Mouse (Mus musculus): Measurements from ENCODE around the gene Akap9. TPM values are rescaled to one million over a fixed set of nuclear protein-coding genes. Genes with fewer than 3 reads are reported as not detected.

Gene Akap9
- polyA plus RNA-seq, 1 experiment from 2014 or later: 40.8 TPM

DNA sequence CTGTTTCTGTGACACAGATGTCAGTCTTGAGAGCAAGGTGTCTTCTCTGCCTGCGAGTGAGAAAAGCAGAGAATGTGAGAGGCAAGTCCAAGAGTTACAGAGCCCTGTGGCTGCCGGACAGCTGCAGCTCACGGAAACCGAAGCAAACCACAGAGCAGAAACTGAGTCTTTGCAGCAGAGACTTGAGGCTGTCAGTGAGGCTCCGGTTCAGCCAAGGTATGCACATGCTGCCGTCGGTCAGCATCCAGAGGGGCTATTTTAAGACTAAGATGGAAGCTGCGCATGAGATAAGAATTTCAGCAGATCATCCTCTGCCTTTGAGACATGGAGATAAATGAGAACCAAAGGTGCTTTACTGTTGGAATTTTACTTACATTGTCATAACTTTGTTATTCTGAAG, 48.3 kb downstream of the Akap9 start:
- 91% methylated on average over 8 of the region's 8 CpGs for WGBS (ENCODE audit: insufficient replicate concordance)
- Histone ChIP-seq H3K4me3 (ENCODE audit: low read depth, low read length) (no peak overlapping the region), H3K27me3 (ENCODE audit: insufficient read depth, low read length) (no peaks in the 10 kb centered on the region), H3K4me1 (ENCODE audit: insufficient read depth) (no peaks in the 10 kb centered on the region), H3K9me3 (ENCODE audit: low read length) (no peaks in the 10 kb centered on the region), H3K36me3 (replicated peaks; ENCODE audit: insufficient read depth, low read length) (peaks cover 31% of the 10 kb centered on the region), H3K9ac (replicated peaks) (no peak overlapping the region), H3K4me2 (ENCODE audit: low read depth, low read length) (no peak overlapping the region), H3K27ac (ENCODE audit: low read depth) (no peak overlapping the region)
- TF ChIP-seq EP300 (IDR thresholded peaks at IDR 0.05; ENCODE audit: low read depth): no peak
- no peak for TF ChIP-seq CTCF (IDR thresholded peaks at IDR 0.05; ENCODE audit: low read depth)
- ATAC-seq: no peak
- no peak for DNase-seq

DNA sequence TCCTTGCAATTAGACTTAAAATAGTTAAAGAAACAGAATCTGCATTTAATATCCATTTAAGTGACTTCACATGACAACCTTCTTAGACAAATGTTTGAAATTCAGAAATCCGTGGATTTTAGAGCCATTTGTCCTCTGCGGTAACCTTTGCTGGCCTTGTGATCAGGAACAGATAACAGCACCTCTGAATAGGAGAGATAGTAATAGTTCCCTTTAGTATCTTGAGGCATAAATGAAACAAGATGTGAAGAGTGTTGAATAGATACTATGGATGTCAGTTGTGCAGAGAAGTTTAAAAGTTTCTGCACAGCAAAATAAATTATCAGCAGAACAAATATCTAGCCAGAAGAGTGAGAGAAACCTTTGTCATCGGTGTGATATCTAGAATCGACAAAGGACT, 50.0 kb downstream of the Akap9 start:
- no peak overlapping the region for H3K4me2 ChIP-seq (ENCODE audit: low read depth, low read length)
- WGBS (ENCODE audit: insufficient replicate concordance): 80% methylated on average over 4 of the region's 4 CpGs
- no peak overlapping the region for H3K27ac ChIP-seq (ENCODE audit: low read depth)
- ATAC-seq (no peak), DNase-seq (no peak)
- no peak overlapping the region for H3K4me3 ChIP-seq (ENCODE audit: low read depth, low read length)
- no peaks in the 10 kb centered on the region for H3K4me1 ChIP-seq (ENCODE audit: insufficient read depth)
- H3K9ac ChIP-seq (replicated peaks): no peak overlapping the region
- no peaks in the 10 kb centered on the region for H3K27me3 ChIP-seq (ENCODE audit: insufficient read depth, low read length)
- no peak for TF ChIP-seq CTCF (IDR thresholded peaks at IDR 0.05; ENCODE audit: low read depth)
- TF ChIP-seq EP300 (IDR thresholded peaks at IDR 0.05; ENCODE audit: low read depth): no peak
- H3K9me3 ChIP-seq (ENCODE audit: low read length): no peaks in the 10 kb centered on the region
- peaks cover 29% of the 10 kb centered on the region for H3K36me3 ChIP-seq (replicated peaks; ENCODE audit: insufficient read depth, low read length)

DNA sequence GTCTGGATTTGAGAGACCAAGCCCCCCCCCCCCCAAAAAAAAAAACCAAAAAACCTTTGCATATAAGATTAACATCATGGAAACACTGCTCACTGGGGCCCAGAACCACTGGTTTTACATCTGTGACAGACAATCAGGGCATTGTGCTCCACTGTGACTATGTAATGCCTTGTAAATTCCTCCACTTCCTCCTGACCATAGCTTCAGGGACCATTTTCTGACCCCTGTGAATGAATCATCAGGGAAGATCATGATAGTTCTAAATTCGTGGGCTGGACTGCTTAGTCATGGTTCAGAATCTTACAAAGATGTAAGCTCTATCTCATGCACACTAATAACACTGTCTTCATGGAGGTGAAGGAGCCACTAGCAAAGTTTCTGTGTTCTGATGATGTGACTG, 61.8 kb downstream of the Akap9 start:
- Histone ChIP-seq H3K4me3 (ENCODE audit: low read depth, low read length) (no peak overlapping the region), H3K4me2 (ENCODE audit: low read depth, low read length) (no peak overlapping the region), H3K27me3 (ENCODE audit: insufficient read depth, low read length) (no peaks in the 10 kb centered on the region), H3K27ac (ENCODE audit: low read depth) (no peak overlapping the region), H3K9me3 (ENCODE audit: low read length) (no peaks in the 10 kb centered on the region), H3K4me1 (ENCODE audit: insufficient read depth) (no peaks in the 10 kb centered on the region), H3K9ac (replicated peaks) (no peak overlapping the region), H3K36me3 (replicated peaks; ENCODE audit: insufficient read depth, low read length) (peaks cover 14% of the 10 kb centered on the region)
- no peak for TF ChIP-seq CTCF (IDR thresholded peaks at IDR 0.05; ENCODE audit: low read depth)
- no peak for TF ChIP-seq EP300 (IDR thresholded peaks at IDR 0.05; ENCODE audit: low read depth)
- ATAC-seq: no peak
- DNase-seq: no peak
- WGBS (ENCODE audit: insufficient replicate concordance): 62% methylated on average over 1 of the region's 1 CpGs

DNA sequence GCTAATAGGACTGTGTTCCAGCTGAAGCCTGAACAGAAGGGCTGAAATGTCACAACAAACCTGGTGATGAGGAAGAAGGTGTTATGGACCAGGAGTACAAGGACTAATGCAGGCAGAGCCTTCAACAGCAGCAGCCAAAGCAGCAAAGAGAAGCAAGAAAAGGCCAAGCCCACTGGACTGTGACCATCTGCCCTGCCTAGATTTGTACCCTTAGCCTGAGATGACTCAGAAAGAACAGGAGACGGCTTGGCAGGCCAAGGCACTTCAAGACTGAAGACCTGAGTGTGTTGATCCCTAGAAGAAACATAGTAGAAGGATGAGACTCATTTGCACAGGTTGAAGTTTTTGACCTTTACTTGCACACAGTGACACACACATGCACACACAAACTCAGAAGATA, 62.6 kb downstream of the Akap9 start:
- Histone ChIP-seq H3K4me2 (ENCODE audit: low read depth, low read length) (no peak overlapping the region), H3K27me3 (ENCODE audit: insufficient read depth, low read length) (no peaks in the 10 kb centered on the region), H3K36me3 (replicated peaks; ENCODE audit: insufficient read depth, low read length) (peaks cover 14% of the 10 kb centered on the region), H3K27ac (ENCODE audit: low read depth) (no peak overlapping the region), H3K4me3 (ENCODE audit: low read depth, low read length) (no peak overlapping the region), H3K4me1 (ENCODE audit: insufficient read depth) (no peaks in the 10 kb centered on the region), H3K9me3 (ENCODE audit: low read length) (no peaks in the 10 kb centered on the region), H3K9ac (replicated peaks) (no peak overlapping the region)
- DNase-seq: no peak
- 83% methylated on average over 1 of the region's 1 CpGs for WGBS (ENCODE audit: insufficient replicate concordance)
- no peak for ATAC-seq
- TF ChIP-seq EP300 (IDR thresholded peaks at IDR 0.05; ENCODE audit: low read depth) (no peak), CTCF (IDR thresholded peaks at IDR 0.05; ENCODE audit: low read depth) (no peak)

DNA sequence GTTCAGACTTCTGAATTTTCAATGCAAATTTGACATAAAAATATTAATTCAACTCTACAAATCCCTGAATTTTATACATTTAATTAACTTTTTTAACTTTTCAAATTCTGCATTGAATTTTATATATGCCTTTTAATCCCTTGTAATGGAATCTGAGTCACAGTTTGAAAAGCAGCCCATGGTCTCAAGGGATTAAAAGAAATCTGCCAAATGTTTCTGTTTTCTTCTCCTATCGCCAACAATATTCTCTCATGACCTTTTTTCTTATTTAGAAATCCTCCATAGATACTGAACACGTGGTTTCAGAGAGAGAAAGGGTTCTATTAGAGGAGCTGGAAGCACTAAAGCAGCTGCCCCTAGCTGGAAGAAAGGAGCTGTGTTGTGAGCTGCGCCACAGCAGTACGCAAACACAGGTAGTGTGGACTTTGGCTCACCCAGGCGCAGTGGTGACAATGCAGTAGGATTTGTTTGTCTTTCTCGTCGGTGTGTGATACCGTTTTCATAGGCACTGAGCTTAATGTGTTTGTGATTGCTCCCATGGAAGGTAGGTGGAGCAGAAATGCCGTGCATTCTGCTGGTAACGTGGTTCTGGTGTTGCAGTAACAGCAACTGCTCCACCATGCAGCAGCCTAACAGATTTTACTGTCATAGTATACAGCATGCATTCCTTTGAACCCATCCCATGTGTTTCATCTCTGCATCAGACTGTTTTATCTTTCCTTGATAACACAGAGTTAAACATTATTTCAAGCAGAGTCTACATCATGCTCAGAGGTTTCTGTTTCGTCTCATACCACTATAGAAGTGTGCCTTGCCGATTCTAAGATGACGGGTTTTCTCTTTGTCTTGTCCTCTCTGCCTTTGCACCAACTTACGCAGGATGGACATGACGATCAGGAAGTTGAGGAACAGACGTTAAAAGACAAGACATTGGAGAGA, 76.9 kb downstream of the Akap9 start:
- peak overlapping the region; percentile 29 for H3K4me3 ChIP-seq (ENCODE audit: low read depth, low read length)
- WGBS (ENCODE audit: insufficient replicate concordance): 62% methylated on average over 16 of the region's 16 CpGs
- TF ChIP-seq CTCF (IDR thresholded peaks at IDR 0.05; ENCODE audit: low read depth) (no peak), EP300 (IDR thresholded peaks at IDR 0.05; ENCODE audit: low read depth) (no peak)
- H3K27me3 ChIP-seq (ENCODE audit: insufficient read depth, low read length): no peaks in the 10 kb centered on the region
- peak overlapping the region; percentile 53 for H3K4me2 ChIP-seq (ENCODE audit: low read depth, low read length)
- peak; percentile 98 for ATAC-seq
- H3K9me3 ChIP-seq (ENCODE audit: low read length): no peaks in the 10 kb centered on the region
- no peaks in the 10 kb centered on the region for H3K4me1 ChIP-seq (ENCODE audit: insufficient read depth)
- H3K9ac ChIP-seq (replicated peaks): no peak overlapping the region; the same call in 1 of the 2 replicates
- peak overlapping the region; percentile 75 for H3K27ac ChIP-seq (ENCODE audit: low read depth)
- H3K36me3 ChIP-seq (replicated peaks; ENCODE audit: insufficient read depth, low read length): peaks cover 15% of the 10 kb centered on the region
- peak; percentile 50 for DNase-seq

DNA sequence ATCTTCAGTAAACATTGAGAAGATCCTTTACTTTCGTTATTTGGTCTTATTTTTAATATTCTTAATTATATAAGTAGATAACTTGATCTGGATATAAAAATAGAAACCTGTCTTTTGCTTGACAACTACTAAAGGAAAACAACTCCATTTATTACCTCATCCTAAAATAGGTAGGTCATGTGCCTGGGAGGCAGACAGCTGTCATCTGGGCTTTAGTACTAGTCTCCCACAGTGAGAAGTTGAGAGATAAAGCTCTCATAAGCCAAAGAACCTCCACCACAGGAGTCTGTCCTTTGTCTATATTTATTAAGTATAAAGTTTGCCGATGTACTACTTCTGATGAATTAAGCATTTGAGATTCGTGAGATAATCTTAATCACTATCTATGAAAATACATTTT, 78.8 kb downstream of the Akap9 start:
- H3K9ac ChIP-seq (replicated peaks): no peak overlapping the region
- no peaks in the 10 kb centered on the region for H3K27me3 ChIP-seq (ENCODE audit: insufficient read depth, low read length)
- H3K36me3 ChIP-seq (replicated peaks; ENCODE audit: insufficient read depth, low read length): peaks cover 19% of the 10 kb centered on the region
- no peak overlapping the region for H3K4me2 ChIP-seq (ENCODE audit: low read depth, low read length)
- no peak overlapping the region for H3K4me3 ChIP-seq (ENCODE audit: low read depth, low read length)
- DNase-seq (no peak), ATAC-seq (no peak)
- TF ChIP-seq CTCF (IDR thresholded peaks at IDR 0.05; ENCODE audit: low read depth): no peak
- no peak for TF ChIP-seq EP300 (IDR thresholded peaks at IDR 0.05; ENCODE audit: low read depth)
- WGBS (ENCODE audit: insufficient replicate concordance): 74% methylated on average over 3 of the region's 3 CpGs
- no peaks in the 10 kb centered on the region for H3K9me3 ChIP-seq (ENCODE audit: low read length)
- no peaks in the 10 kb centered on the region for H3K4me1 ChIP-seq (ENCODE audit: insufficient read depth)
- H3K27ac ChIP-seq (ENCODE audit: low read depth): no peak overlapping the region

All from liver, postnatal 0 days (tissue).